ENCODE assay signal across 10 mouse cellular contexts in genomic region chr13:72958616-72959518, GRCm38 (mm10).
A peak's percentile ranks its signal among the peaks of the same experiment; 100 is the strongest.
DNase-seq lines count a peak whose midpoint lies in the region; ATAC-seq and TF ChIP-seq lines count a peak whose summit lies in the region.
"Had no signal": no experiment of that assay in that cellular context is flagged by ENCODE, and none has a peak within 500 bp of the region (broad histone marks: within the 10 kb centered on the region; RNA-seq: fewer than 3 reads in every experiment).

No protein-coding gene starts in this region.

- H3K9ac ChIP-seq in forebrain, embryonic 12.5 days, result no peak overlapping the region
- no peak overlapping the region for H3K9ac ChIP-seq in hindbrain, embryonic 15.5 days
- H3K9ac ChIP-seq in neural tube, embryonic 14.5 days (replicated peaks; ENCODE audit: low read depth, low read length), result no peak overlapping the region
- H3K9ac ChIP-seq in intestine, embryonic 15.5 days, result no peak overlapping the region
- H3K9ac ChIP-seq: embryonic facial prominence, embryonic 13.5 days had no signal

- TF ChIP-seq POLR2A in kidney, adult 2 months (IDR thresholded peaks at IDR 0.05; ENCODE audit: low read depth, low read length), result no peak

- no peak for ATAC-seq in forebrain, embryonic 12.5 days (ENCODE audit: low FRiP score)
- peak; percentile 76; the same call in 1 of the 2 replicates for ATAC-seq in hindbrain, embryonic 15.5 days (ENCODE audit: low FRiP score, low read depth)
- peak; percentile 38 for ATAC-seq in neural tube, embryonic 14.5 days (ENCODE audit: low read depth)
- ATAC-seq in intestine, embryonic 15.5 days, result no peak

- no peak overlapping the region for H3K4me3 ChIP-seq in kidney, adult 2 months (ENCODE audit: insufficient read depth, low read depth, low read length)
- H3K4me3 ChIP-seq in forebrain, embryonic 12.5 days (replicated peaks), result no peak overlapping the region
- H3K4me3 ChIP-seq in hindbrain, embryonic 15.5 days, result no peak overlapping the region
- no peak overlapping the region for H3K4me3 ChIP-seq in neural tube, embryonic 14.5 days (ENCODE audit: low read depth, low read length)
- H3K4me3 ChIP-seq in intestine, embryonic 15.5 days (replicated peaks), result no peak overlapping the region
- H3K4me3 ChIP-seq: embryonic facial prominence, embryonic 13.5 days; myocyte had no signal

- H3K4me1 ChIP-seq in kidney, adult 2 months (ENCODE audit: control insufficient read depth, insufficient read depth, low read length), result no peaks in the 10 kb centered on the region
- H3K4me1 ChIP-seq in forebrain, embryonic 12.5 days, result peaks cover 14% of the 10 kb centered on the region
- peaks cover 16% of the 10 kb centered on the region for H3K4me1 ChIP-seq in hindbrain, embryonic 15.5 days (replicated peaks)
- H3K4me1 ChIP-seq in neural tube, embryonic 14.5 days (ENCODE audit: control insufficient read depth, insufficient read depth, low read length), result 0 out of 2 replicates have a peak, but pooled peaks cover 5% of the 10 kb centered on the region
- H3K4me1 ChIP-seq in intestine, embryonic 15.5 days (replicated peaks), result no peaks in the 10 kb centered on the region
- H3K4me1 ChIP-seq: embryonic facial prominence, embryonic 13.5 days had no signal

- no peak overlapping the region for H3K27ac ChIP-seq in kidney, adult 2 months (ENCODE audit: insufficient read depth, low read depth, low read length)
- H3K27ac ChIP-seq in forebrain, embryonic 12.5 days, result no peak overlapping the region
- H3K27ac ChIP-seq in hindbrain, embryonic 15.5 days (replicated peaks), result 0 out of 2 replicates have a peak overlapping the region, but pooled peaks have one; percentile 30
- H3K27ac ChIP-seq in neural tube, embryonic 14.5 days (ENCODE audit: low read depth, low read length), result no peak overlapping the region
- no peak overlapping the region for H3K27ac ChIP-seq in intestine, embryonic 15.5 days
- H3K27ac ChIP-seq: embryonic facial prominence, embryonic 13.5 days had no signal

- no peaks in the 10 kb centered on the region for H3K27me3 ChIP-seq in kidney, adult 2 months (replicated peaks; ENCODE audit: control insufficient read depth, insufficient read depth, low read length)
- peaks cover 58% of the 10 kb centered on the region for H3K27me3 ChIP-seq in forebrain, embryonic 12.5 days
- H3K27me3 ChIP-seq in hindbrain, embryonic 15.5 days, result 0 out of 2 replicates have a peak, but pooled peaks cover 11% of the 10 kb centered on the region
- no peaks in the 10 kb centered on the region for H3K27me3 ChIP-seq in neural tube, embryonic 14.5 days (ENCODE audit: control insufficient read depth, insufficient read depth, low read length)
- no peaks in the 10 kb centered on the region for H3K27me3 ChIP-seq in intestine, embryonic 15.5 days (replicated peaks)

- H3K9me3 ChIP-seq in forebrain, embryonic 12.5 days, result no peaks in the 10 kb centered on the region
- no peaks in the 10 kb centered on the region for H3K9me3 ChIP-seq in hindbrain, embryonic 15.5 days
- H3K9me3 ChIP-seq in neural tube, embryonic 14.5 days (ENCODE audit: control insufficient read depth, low read length), result no peaks in the 10 kb centered on the region
- no peaks in the 10 kb centered on the region for H3K9me3 ChIP-seq in intestine, embryonic 15.5 days
- H3K9me3 ChIP-seq: embryonic facial prominence, embryonic 13.5 days had no signal

- peak; percentile 9 to 30 for DNase-seq in kidney, postnatal 4 days
- DNase-seq in kidney, adult 2 months, result no peak
- no peak for DNase-seq in adrenal gland, adult (ENCODE audit: inconsistent age in 2 of 2, low spot score in 1 of 2)
- no peak for DNase-seq in cerebellum, adult 9-10 months

- peak overlapping the region; percentile 29; the same call in 1 of the 2 replicates for H3K4me2 ChIP-seq in forebrain, embryonic 12.5 days
- 0 out of 2 replicates have a peak overlapping the region, but pooled peaks have one; percentile 9 for H3K4me2 ChIP-seq in hindbrain, embryonic 15.5 days
- H3K4me2 ChIP-seq in neural tube, embryonic 14.5 days (ENCODE audit: low read depth, low read length), result no peak overlapping the region
- no peak overlapping the region for H3K4me2 ChIP-seq in intestine, embryonic 15.5 days (replicated peaks)
- H3K4me2 ChIP-seq: embryonic facial prominence, embryonic 13.5 days had no signal

- 24% methylated on average over 15 of the region's 15 CpGs for WGBS in kidney, adult 2 months
- WGBS in forebrain, embryonic 12.5 days, result 11% methylated on average over 15 of the region's 15 CpGs
- WGBS in hindbrain, embryonic 15.5 days, result 13% methylated on average over 15 of the region's 15 CpGs
- WGBS in neural tube, embryonic 14.5 days, result 15% methylated on average over 15 of the region's 15 CpGs
- WGBS in intestine, embryonic 15.5 days, result 27% methylated on average over 15 of the region's 15 CpGs

- TF ChIP-seq CTCF in kidney, adult 2 months (conservative IDR thresholded peaks at IDR 0.05; ENCODE audit: insufficient read depth, insufficient read length, low read depth, low read length), result no peak

- H3K36me3 ChIP-seq in kidney, adult 2 months (ENCODE audit: control insufficient read depth, insufficient read depth, low read length), result no peaks in the 10 kb centered on the region
- H3K36me3 ChIP-seq in forebrain, embryonic 12.5 days (replicated peaks), result no peaks in the 10 kb centered on the region
- H3K36me3 ChIP-seq in hindbrain, embryonic 15.5 days, result no peaks in the 10 kb centered on the region
- no peaks in the 10 kb centered on the region for H3K36me3 ChIP-seq in neural tube, embryonic 14.5 days (ENCODE audit: control insufficient read depth, insufficient read depth, low read length)
- H3K36me3 ChIP-seq in intestine, embryonic 15.5 days, result no peaks in the 10 kb centered on the region
- H3K36me3 ChIP-seq: embryonic facial prominence, embryonic 13.5 days had no signal

Comparison
In these comparisons a context has a peak if more than half of its experiments do, and no peak if none do; other contexts are left out.
1. DNase-seq: peak in kidney, postnatal 4 days (2 of 2); none in kidney, adult 2 months (single experiment), adrenal gland, adult (0 of 2) and cerebellum, adult 9-10 months (single experiment).
2. ATAC-seq: peak in hindbrain, embryonic 15.5 days (single experiment) and neural tube, embryonic 14.5 days (single experiment); none in forebrain, embryonic 12.5 days (single experiment) and intestine, embryonic 15.5 days (single experiment).
3. H3K4me2 ChIP-seq: peak in forebrain, embryonic 12.5 days (single experiment) and hindbrain, embryonic 15.5 days (single experiment); none in neural tube, embryonic 14.5 days (single experiment) and intestine, embryonic 15.5 days (single experiment).